Mouse (Mus musculus) cortical plate, adult 2 months (tissue): ENCODE results near the gene Slc31a2.

ENCODE experiments used
- CTCF ChIP-seq: fragments of 200-500 bp; IDR thresholded peaks from 2 replicates; pipeline ENCODE4 v1.5.1; 2011; ENCODE audit warnings: mild to moderate bottlenecking, control low read depth, low read length; ENCODE audit not compliant: insufficient read depth; ENCODE audit errors: extremely low read depth
- POLR2A ChIP-seq: fragments of 200-500 bp; IDR thresholded peaks from 2 replicates; pipeline ENCODE4 v1.6.1; 2011; ENCODE audit warnings: mild to moderate bottlenecking, low read length, control low read depth; ENCODE audit not compliant: insufficient read depth; ENCODE audit errors: extremely low read depth

DNA sequence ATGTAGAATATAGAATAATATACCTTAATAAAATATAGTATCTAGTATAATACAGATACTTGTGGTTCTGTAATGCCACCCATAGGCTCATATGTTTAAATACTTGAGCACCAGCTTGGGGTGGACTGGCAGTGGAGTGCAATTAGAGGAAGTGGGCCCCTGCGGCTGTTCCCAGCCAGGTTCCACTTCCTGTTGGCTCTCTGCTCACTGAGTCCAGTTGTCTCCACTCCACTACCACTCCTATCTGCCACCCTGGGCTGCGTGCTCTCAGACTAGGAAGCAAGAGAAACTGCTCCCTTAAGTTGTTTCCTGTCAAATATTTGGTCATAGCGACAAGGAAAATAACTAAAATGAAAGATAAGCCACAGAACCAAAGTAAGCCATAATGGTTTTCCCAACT lies 60.3 kb downstream of the Slc31a2 start:
- TF ChIP-seq CTCF (no peak), POLR2A (no peak)
